Mouse (Mus musculus): ENCODE results near the gene Scn9a.
A peak's percentile ranks its signal among the peaks of the same experiment; 100 is the strongest.

Scn9a gene

GRCm38 (mm10) chr2:66634580-66635359, at the start of gene Scn9a:
Scn9a (minus strand) TSS chr2:66634962.
- DNase-seq, result peak; percentile 4

DNA sequence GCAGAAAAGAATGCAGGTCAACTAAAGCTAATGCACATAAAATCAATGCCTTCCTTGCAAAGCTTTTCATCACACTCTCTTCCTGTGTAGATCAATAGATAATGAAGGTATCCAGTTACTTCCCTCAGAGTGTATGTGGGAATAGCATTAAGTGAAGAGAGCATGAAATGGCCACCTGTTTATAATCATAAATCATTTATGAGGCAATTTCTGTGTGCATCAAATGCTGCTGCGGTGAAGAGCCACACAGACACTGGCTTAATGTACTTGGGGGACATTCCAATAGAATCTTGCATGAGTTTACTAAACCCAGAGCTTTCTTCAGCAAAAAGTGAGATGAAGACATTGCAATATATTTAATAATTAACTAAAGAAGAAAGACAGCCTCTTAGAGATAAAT, 27.2 kb upstream of the Scn9a start:
- DNase-seq, result no peak

- no peak for DNase-seq
These were observed 21.7 kb upstream of the Scn9a start for GRCm38 (mm10) chr2:66656430-66656829.

DNA sequence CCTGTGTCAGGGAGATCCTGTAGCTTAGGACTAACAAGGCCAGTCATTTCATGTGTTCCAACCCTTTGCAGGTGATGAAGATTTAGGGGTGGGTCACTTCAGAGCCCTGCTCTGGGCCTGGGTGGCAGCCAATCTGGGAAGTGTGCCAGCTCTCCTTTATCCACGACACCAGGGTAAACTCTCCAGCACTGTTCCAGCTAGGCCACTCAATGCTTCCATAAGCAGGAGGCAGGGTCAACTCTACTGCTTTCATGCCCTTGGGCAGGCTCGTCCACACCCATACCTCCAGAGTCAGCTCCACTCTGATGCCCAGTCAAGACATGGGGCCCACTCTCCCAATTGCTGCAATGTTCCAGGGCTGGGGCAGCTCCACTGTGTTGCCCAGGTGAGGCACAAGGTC, 20.7 kb upstream of the Scn9a start:
- DNase-seq, result no peak

GRCm38 (mm10) chr2:66644384-66644783, 9.6 kb upstream of the Scn9a start:
- no peak for DNase-seq

DNA sequence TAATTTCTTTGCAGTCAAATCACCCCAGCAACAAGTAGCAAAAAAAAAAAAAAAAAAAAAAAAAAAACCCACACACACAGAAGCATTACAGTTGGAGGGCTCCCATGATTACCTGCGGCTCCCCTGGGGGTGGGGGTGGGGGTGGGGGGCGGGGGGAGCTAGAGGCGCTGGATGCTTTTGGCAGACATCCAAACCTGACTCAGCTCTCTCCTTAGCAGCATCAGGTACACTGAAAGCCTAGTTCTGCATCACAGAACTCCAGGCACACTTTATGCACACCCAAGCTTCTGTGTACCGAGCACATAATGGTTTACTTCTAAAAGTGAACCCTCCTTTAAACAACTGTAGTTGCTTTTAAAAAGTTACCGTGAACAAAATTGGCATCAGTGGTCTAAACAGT, 2.0 kb downstream of the Scn9a start:
- no peak for DNase-seq

DNA sequence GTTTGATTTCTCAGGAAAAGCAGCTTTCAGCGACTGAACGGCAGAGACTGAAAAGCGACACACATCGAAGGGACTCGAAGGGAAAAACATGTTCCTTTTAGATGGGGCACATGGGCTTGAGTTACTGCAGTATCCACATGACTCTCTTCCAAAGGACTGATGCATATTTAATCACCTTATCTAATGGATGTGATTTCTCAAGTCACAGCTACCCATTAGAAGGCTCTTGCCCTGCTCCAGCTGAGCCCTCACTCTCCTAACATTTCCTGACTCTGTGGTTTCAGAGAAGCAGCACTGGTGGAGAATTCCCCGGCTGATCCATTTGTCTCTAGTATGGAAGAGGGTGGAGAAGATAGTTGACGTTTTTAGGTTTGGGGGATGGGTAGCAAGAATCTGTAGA, 23.7 kb downstream of the Scn9a start:
- no peak for DNase-seq

GRCm38 (mm10) chr2:66597313-66597712, 37.4 kb downstream of the Scn9a start:
- no peak for DNase-seq

GRCm38 (mm10) chr2:66596145-66596544, 38.6 kb downstream of the Scn9a start:
- no peak for DNase-seq

GRCm38 (mm10) chr2:66590151-66590550, 44.6 kb downstream of the Scn9a start:
- DNase-seq, result no peak

DNA sequence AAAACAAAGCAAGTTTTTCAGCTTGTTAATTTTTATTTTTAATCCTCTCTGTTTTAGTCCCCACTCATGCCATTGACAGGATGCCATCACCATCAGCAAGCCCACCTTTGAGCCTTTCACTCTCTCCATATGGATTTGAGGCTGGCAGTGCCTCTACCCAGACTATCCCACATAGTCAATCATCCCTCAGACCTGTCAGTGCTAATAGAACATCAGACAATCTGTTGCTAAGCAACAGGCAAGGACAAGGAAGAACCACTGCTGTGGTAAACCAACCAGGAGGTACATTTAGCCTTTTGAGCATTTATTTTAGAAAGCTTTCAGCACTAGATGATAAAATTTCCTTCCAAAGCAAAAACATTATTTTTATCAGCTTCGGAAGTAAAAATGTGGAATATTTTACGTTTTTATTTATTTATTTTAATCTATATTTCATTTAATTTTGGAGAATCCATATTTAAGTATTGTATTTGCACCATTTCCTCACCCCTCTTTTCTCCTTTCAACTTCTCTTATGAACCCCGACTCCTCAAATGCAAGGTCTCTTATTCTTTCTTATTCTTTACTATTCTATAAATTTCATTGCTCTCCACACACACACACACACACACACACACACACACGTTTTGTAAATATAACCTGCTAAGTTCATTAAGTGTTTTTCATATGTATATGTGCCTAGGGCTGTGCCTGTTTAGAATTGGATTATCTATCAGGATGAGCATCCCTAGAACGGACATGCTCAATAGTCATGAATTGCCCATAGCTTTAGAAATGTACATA, 54.5 kb downstream of the Scn9a start:
- DNase-seq, result no peak

GRCm38 (mm10) chr2:66548254-66548653, 86.5 kb downstream of the Scn9a start:
- no peak for DNase-seq

DNA sequence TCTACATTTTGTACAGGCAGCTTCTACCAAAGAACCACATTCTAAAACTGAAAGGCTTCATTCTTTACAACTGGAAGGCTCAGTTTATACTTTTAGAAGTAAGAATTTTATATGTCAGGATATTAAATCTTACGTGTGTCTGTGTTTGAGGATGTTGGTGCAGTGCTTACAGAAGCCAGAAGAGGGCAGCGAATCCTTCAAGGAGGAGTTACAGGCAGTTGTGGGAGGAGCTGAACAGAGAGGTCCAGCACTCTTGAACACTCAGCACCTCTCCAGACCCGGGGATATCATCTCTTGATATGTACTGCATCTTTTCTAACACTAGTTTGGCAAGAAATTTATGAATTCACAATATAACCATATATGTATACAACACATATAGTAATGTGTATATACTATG, 114.8 kb downstream of the Scn9a start:
- DNase-seq, result no peak

GRCm38 (mm10) chr2:66511424-66511823, 123.3 kb downstream of the Scn9a start:
- no peak for DNase-seq

DNA sequence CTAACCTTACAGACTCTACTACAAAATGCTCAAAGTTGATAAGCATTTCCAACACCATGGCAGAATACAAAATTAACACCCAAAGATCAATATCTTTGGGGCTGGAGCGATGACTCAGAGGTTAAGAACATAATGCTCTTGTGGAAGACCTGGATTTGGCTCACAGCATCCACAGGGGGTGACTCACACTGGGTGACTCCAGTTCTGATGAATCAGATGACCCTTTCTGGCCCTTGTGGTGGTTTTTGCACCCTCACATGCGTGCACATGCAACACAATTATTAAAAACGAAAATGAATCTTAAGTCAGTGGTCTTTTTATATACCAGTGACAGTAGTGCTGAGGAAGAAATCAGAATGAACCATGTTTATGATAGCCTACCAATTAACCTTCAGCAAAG, 126.7 kb downstream of the Scn9a start:
- no peak for DNase-seq

DNA sequence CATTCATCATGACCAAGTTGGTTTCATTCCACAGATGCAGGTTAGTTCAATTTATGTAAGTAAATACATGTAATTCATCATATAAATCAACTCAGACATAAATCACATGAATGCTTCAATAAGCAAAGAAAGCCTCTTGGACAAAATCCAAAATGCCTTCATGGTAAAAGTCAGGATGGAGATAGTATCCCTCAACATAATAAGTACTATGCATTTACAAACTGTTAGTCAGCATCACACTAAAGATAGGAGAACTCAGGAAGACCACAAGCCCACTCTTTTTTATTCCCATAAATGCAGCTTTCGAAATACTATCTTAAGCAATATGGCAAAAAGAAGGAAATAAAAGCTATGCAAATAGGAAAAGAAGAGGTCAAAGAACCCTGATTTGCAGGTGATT, 127.1 kb downstream of the Scn9a start:
- no peak for DNase-seq

GRCm38 (mm10) chr2:66502158-66502557, 132.6 kb downstream of the Scn9a start:
- no peak for DNase-seq

DNA sequence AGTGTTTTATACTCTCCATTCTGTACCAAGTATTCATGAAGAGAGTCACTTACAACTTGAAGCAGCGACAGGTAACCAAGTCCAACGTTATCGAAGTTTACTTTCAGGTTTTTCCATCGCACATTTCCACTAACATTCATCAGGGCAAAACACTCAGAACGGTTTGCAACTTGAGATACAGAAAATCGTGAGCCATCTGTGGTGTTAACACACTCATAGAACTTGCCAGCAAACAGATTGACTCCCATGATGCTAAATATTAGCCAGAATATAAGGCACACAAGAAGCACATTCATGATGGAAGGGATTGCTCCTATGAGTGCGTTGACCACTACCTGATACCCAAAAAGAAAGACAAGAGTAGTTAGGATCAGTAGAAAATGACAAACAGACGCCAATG, 140.2 kb downstream of the Scn9a start:
- no peak for DNase-seq

DNA sequence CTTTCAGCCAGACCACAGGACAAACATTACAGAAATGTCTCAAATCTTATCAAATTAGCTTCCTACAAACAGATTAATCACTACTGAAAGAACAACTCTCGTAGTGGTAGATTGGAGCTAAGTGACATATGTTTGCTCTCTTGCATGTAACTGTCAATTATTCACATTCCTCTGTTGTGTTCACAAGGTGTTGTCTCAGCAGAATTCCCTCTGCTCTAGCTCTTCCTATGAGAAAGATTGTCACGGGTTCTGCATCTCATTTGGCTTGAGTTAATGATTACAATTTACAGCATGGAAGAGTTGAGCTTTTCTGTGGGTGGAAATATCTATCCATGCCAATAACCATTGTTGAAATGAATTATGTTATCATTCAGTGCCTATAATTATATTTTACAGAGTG, 156.4 kb downstream of the Scn9a start:
- DNase-seq, result no peak

DNA sequence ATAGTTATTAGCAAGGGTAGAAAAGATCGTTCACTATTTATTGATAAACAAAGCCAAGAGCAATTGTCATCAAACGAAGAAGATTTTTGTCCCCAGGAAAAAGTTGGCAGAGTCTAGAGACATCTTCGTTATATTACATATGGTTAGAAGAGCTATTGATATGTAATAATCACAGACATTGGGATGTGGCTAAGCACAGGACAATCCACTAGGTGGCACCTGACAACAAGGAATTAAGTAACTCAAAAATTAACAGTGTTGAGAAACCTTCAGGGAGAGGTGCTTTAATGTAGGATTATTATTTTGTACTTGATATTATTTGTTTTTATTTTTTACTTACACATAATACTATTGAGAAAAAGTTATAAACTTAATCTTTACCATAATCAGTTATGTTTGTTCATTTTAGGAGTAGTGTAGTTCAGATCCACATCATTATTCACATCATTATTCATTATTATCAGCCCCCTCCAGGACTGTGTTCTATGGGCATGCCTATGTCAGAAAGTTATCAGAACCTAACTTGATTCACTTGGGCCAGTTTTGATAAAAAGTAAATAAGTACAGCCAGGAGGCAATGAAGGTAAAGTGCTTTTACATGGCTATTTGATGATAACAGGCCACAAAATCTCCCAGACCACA, 161.5 kb downstream of the Scn9a start:
- no peak for DNase-seq

GRCm38 (mm10) chr2:66465484-66465883, 169.3 kb downstream of the Scn9a start:
- no peak for DNase-seq

GRCm38 (mm10) chr2:66464874-66465458, 169.8 kb downstream of the Scn9a start:
- no peak for DNase-seq

DNA sequence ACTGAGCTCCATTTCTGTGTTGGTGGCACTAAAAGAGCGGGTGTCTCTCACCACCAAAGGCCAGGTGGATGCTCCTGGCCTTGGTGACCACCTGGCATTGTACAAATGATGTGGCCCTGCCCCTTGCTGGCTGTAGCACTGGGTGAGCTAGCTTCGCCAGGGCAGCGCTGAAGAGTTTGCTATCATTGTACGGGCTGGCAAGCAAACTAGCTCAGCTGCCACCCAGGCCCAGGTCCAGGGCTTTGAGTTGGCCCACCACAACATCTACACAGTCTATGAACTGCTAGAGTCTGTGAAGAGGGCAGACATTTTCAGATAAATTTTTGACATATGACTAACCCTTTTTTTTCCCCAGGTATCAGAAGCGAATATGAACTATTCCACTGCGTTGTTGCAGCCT, 170.8 kb downstream of the Scn9a start:
- peak; percentile 14 for DNase-seq

- no peak for DNase-seq
These were observed 172.3 kb downstream of the Scn9a start for GRCm38 (mm10) chr2:66462458-66462857.

Measured in cerebellum, adult 11-12 months (tissue).